Comparison of ENCODE assay signal across 16 mouse cellular contexts in the genomic region with DNA sequence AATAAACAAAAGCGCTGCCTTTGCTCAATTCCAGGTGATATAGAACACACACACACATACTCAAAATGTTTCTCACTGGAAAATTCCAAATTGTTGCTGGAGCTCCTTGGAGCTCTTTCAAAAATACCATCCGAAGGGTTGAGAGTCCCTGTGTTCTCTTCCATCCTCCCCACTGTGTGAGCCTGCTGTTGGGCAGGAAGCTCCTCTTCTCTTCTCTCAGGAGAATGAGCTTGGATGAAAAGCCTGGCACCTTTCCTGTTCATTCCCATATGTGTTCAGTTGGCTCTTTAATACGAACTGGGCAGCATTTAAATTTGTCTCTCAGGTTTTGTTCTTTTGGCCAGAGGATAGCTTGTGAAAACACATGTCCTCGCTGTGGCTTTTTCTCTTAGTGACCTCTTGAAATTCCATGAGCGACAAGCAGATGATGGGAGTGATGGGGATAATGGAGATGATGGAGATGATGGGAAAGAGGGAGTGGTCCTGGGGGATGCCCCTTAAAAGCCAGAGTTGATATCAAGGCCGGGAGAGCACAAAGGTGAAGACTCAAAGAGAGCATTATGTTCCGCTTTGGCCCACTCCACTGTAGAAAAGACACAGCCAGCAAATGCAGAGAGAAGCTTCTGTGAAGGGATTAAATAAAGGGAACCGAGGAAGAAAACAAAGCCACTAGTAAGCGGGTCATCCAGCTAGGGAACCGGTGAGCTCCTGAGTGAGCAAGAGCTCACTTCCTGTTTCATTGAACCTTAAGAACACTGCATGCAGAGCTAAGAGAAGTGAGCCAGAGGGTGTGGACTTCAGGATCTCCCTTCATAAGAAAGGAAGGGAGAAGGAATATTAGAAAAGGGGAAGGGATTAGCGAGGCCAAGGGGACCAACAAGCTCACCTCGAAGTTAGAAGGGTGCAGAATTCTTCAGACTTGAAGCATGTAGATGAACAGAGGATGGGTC. TPM values are rescaled to one million over a fixed set of nuclear protein-coding genes. Genes with fewer than 3 reads are reported as not detected.
DNase-seq lines count a peak whose midpoint lies in the region; ATAC-seq lines count a peak whose summit lies in the region.
"Had no signal": no experiment of that assay in that cellular context is flagged by ENCODE, and none has a peak within 500 bp of the region (broad histone marks: within the 10 kb centered on the region; RNA-seq: fewer than 3 reads in every experiment).

No protein-coding gene starts in this region.

- DNase-seq in spleen, postnatal 36 days (ENCODE audit: low spot score in 2 of 2): peak; percentile 35 to 46
- no peak for DNase-seq in spleen, postnatal 10 days (ENCODE audit: low spot score in 2 of 2)
- DNase-seq in cerebellum, adult 11 months: peak; percentile 84
- DNase-seq in cerebellum, postnatal 25 days: peak; percentile 81 to 87
- DNase-seq in kidney, adult 9 months: no peak
- DNase-seq in heart, adult 18-20 months: no peak
- DNase-seq: adrenal gland, adult 2 months; gastrocnemius, postnatal 25 days; kidney, adult 18-20 months; liver; thymus, adult 2 months had no signal

- ATAC-seq in neutrophil, adult 5-6 weeks (ENCODE audit: extremely low read depth, insufficient number of reproducible peaks, low FRiP score, poor library complexity, severe bottlenecking): peak; percentile 53
- ATAC-seq in forebrain, embryonic 15.5 days (replicated peaks): no peak

- no peaks in the 10 kb centered on the region for H3K36me3 ChIP-seq in forebrain, embryonic 15.5 days
- H3K36me3 ChIP-seq: embryonic facial prominence, embryonic 10.5 days; hindbrain, embryonic 13.5 days had no signal

- H3K27ac ChIP-seq in forebrain, embryonic 15.5 days (replicated peaks): no peak overlapping the region
- H3K27ac ChIP-seq: embryonic facial prominence, embryonic 10.5 days; hindbrain, embryonic 13.5 days had no signal

- no peak overlapping the region for H3K4me3 ChIP-seq in forebrain, embryonic 15.5 days
- H3K4me3 ChIP-seq: embryonic facial prominence, embryonic 10.5 days; hindbrain, embryonic 13.5 days had no signal

- H3K4me2 ChIP-seq in forebrain, embryonic 15.5 days (replicated peaks): no peak overlapping the region
- H3K4me2 ChIP-seq: hindbrain, embryonic 13.5 days had no signal

- no peaks in the 10 kb centered on the region for H3K9me3 ChIP-seq in forebrain, embryonic 15.5 days
- H3K9me3 ChIP-seq: embryonic facial prominence, embryonic 10.5 days; hindbrain, embryonic 13.5 days had no signal

- no peaks in the 10 kb centered on the region for H3K27me3 ChIP-seq in forebrain, embryonic 15.5 days

- H3K4me1 ChIP-seq in forebrain, embryonic 15.5 days: no peaks in the 10 kb centered on the region
- H3K4me1 ChIP-seq: embryonic facial prominence, embryonic 10.5 days; hindbrain, embryonic 13.5 days had no signal

- no peak overlapping the region for H3K9ac ChIP-seq in forebrain, embryonic 15.5 days (replicated peaks)
- H3K9ac ChIP-seq: hindbrain, embryonic 13.5 days had no signal

- WGBS in forebrain, embryonic 15.5 days: 73% methylated on average over 12 of the region's 12 CpGs

RNA-seq across cellular contexts. Expression of a gene that starts 7.0 kb away (rescaled TPM):
- 282 and 323 TPM in 2 replicates for total RNA-seq in neutrophil, adult 5-6 weeks (2017)
- 0.45 TPM in 1 of 2 replicates, not detected in the other for polyA plus RNA-seq in forebrain, embryonic 15.5 days (2015; fragmentation: Nextera tagmentation; extraction: Ambion mirVana)
- 1 to 10 TPM in 1 of 2 experiments, under 1 TPM in 1; 0.40 to 1.4 TPM for total RNA-seq in heart, adult 18-20 months (2021)

RNA-seq across cellular contexts. Expression of a gene that starts 31.0 kb away (rescaled TPM):
- total RNA-seq in neutrophil, adult 5-6 weeks (2017): 49.8 and 51.6 TPM in 2 replicates
- 1.1 and 1.5 TPM in 2 replicates for polyA plus RNA-seq in forebrain, embryonic 15.5 days (2015; fragmentation: Nextera tagmentation; extraction: Ambion mirVana)
- total RNA-seq in heart, adult 18-20 months (2021): 1 to 10 TPM; 1.7 to 2.7 TPM

RNA-seq across cellular contexts. Expression of a gene that starts 31.6 kb away (rescaled TPM):
- total RNA-seq in neutrophil, adult 5-6 weeks (2017): 0.49 and 1.0 TPM in 2 replicates
- 5.3 and 5.7 TPM in 2 replicates for polyA plus RNA-seq in forebrain, embryonic 15.5 days (2015; fragmentation: Nextera tagmentation; extraction: Ambion mirVana)
- 1 to 10 TPM; 1.3 to 1.7 TPM for total RNA-seq in heart, adult 18-20 months (2021)

RNA-seq across cellular contexts. Expression of a gene that starts 46.4 kb away (rescaled TPM):
- total RNA-seq in neutrophil, adult 5-6 weeks (2017): 0.23 and 0.49 TPM in 2 replicates
- 0.34 and 0.63 TPM in 2 replicates for polyA plus RNA-seq in forebrain, embryonic 15.5 days (2015; fragmentation: Nextera tagmentation; extraction: Ambion mirVana)
- total RNA-seq in heart, adult 18-20 months (2021): 1 to 10 TPM in 1 of 2 experiments, under 1 TPM in 1; 0.62 to 2.3 TPM

RNA-seq across cellular contexts. Expression of a gene that starts 52.2 kb away (rescaled TPM):
- 0.35 and 0.49 TPM in 2 replicates for total RNA-seq in neutrophil, adult 5-6 weeks (2017)
- 0.10 and 0.34 TPM in 2 replicates for polyA plus RNA-seq in forebrain, embryonic 15.5 days (2015; fragmentation: Nextera tagmentation; extraction: Ambion mirVana)
- 10 to 100 TPM; 29.9 to 30.4 TPM for total RNA-seq in heart, adult 18-20 months (2021)
- polyA plus RNA-seq: heart, embryonic 14.5 days had no signal

Comparison
In these comparisons a context has a peak if more than half of its experiments do, and no peak if none do; other contexts are left out.
1. DNase-seq: peak in spleen, postnatal 36 days (2 of 2), cerebellum, adult 11 months (single experiment) and cerebellum, postnatal 25 days (2 of 2); none in spleen, postnatal 10 days (0 of 2), kidney, adult 9 months (single experiment) and heart, adult 18-20 months (0 of 2).
2. RNA of a gene that starts 7.0 kb away (total RNA-seq): 282 to 323 TPM in neutrophil, adult 5-6 weeks; 0.40 to 1.4 TPM in heart, adult 18-20 months; every median in the first group is over 100 times any median in the second.
3. RNA of a gene that starts 31.0 kb away (total RNA-seq): 49.8 to 51.6 TPM in neutrophil, adult 5-6 weeks; 1.7 to 2.7 TPM in heart, adult 18-20 months; every median in the first group is over 10 times any median in the second.